ENCODE assay signal across 22 mouse cellular contexts in the genomic region with DNA sequence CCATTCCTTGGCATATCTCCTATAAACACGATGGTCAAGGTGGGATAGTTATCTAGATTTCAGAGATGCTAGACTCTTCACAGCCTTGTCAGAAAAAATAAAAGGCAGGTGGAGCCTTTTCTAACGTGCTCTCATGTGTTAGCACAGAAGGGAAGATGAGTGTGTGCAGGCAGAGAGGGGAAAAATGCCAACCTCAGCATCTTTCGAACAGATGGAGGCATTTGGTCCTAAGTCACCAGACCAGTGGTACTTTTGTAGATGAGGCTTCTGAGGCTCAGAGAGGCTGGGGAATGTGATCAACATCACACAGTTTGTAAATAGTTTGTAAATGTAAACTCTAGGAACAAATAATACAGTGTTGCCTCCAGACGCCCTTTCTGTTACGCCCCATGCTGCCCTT. TPM values are rescaled to one million over a fixed set of nuclear protein-coding genes. Genes with fewer than 3 reads are reported as not detected.
A peak's percentile ranks its signal among the peaks of the same experiment; 100 is the strongest.
DNase-seq lines count a peak whose midpoint lies in the region; ATAC-seq and TF ChIP-seq lines count a peak whose summit lies in the region.
"Had no signal": no experiment of that assay in that cellular context is flagged by ENCODE, and none has a peak within 500 bp of the region (broad histone marks: within the 10 kb centered on the region; RNA-seq: fewer than 3 reads in every experiment).

No protein-coding gene starts in this region.

- TF ChIP-seq EP300 in CH12.LX (IDR thresholded peaks at IDR 0.05; ENCODE audit: low read length): no peak
- no peak for TF ChIP-seq EP300 in stomach, postnatal 0 days (optimal IDR thresholded peaks at IDR 0.05)

- dilution Hi-C loops in CH12.LX (cut with MboI; ENCODE audit: extremely low pct_ligation_motif_present, extremely low pct_unique_long_range_greater_than_20kb, low sequenced_read_pairs): loop anchor here (25.0 kb wide), 1 partner anchor 450 kb away; no protein-coding TSS in a partner anchor

- H3K4me1 ChIP-seq in CH12.LX (ENCODE audit: control insufficient read depth in 1 of 2, insufficient read depth in 2 of 2): peaks cover 0 to 13% of the 10 kb centered on the region in 2 experiments; a peak in 3 of 4 replicates
- H3K4me1 ChIP-seq in stomach, postnatal 0 days (replicated peaks; ENCODE audit: control insufficient read depth, insufficient read depth): no peaks in the 10 kb centered on the region
- H3K4me1 ChIP-seq: embryonic facial prominence, embryonic 12.5 days; forebrain, embryonic 15.5 days had no signal

- in situ Hi-C loops in CH12.LX (cut with MboI; ENCODE audit: low pct_ligation_motif_present, low pct_unique_long_range_greater_than_20kb, low sequenced_read_pairs): no loop called here

- no peak overlapping the region for H3K9ac ChIP-seq in CH12.LX (ENCODE audit: insufficient read depth, low read depth)
- H3K9ac ChIP-seq in stomach, postnatal 0 days (ENCODE audit: low read length): no peak overlapping the region
- H3K9ac ChIP-seq: embryonic facial prominence, embryonic 12.5 days; forebrain, embryonic 13.5 days; forebrain, embryonic 15.5 days; forebrain, postnatal 0 days had no signal

- H3K79me2 ChIP-seq in CH12.LX (replicated peaks; ENCODE audit: control insufficient read depth, extremely low read depth, insufficient read depth, poor library complexity, severe bottlenecking): no peaks in the 10 kb centered on the region

- TF ChIP-seq POLR2A in CH12.LX (IDR thresholded peaks at IDR 0.05; ENCODE audit: low read depth, low read length): no peak

- no peaks in the 10 kb centered on the region for H3K27me3 ChIP-seq in CH12.LX (replicated peaks)
- no peaks in the 10 kb centered on the region for H3K27me3 ChIP-seq in stomach, postnatal 0 days (ENCODE audit: control insufficient read depth, insufficient read depth, low read length)
- H3K27me3 ChIP-seq: embryonic facial prominence, embryonic 12.5 days; forebrain, embryonic 13.5 days; forebrain, embryonic 15.5 days; Patski had no signal

- H3K9me3 ChIP-seq in CH12.LX (replicated peaks; ENCODE audit: low read length): no peaks in the 10 kb centered on the region
- H3K9me3 ChIP-seq in stomach, postnatal 0 days (ENCODE audit: control insufficient read depth, low read length): no peaks in the 10 kb centered on the region
- H3K9me3 ChIP-seq: embryonic facial prominence, embryonic 10.5 days; embryonic facial prominence, embryonic 12.5 days; forebrain, embryonic 13.5 days; forebrain, embryonic 15.5 days; G1E had no signal

- H3K4me2 ChIP-seq in CH12.LX (ENCODE audit: insufficient read depth, low read depth, poor library complexity, severe bottlenecking): no peak overlapping the region
- H3K4me2 ChIP-seq in stomach, postnatal 0 days (replicated peaks; ENCODE audit: low read depth): no peak overlapping the region
- H3K4me2 ChIP-seq: embryonic facial prominence, embryonic 12.5 days; forebrain, embryonic 13.5 days; forebrain, embryonic 15.5 days had no signal

- ATAC-seq in stomach, postnatal 0 days (ENCODE audit: low FRiP score, low TSS enrichment): no peak
- ATAC-seq: activated CD4-positive, CD25-positive, alpha-beta regulatory T cell, adult 4 months; CD4-positive, CD25-positive, alpha-beta regulatory T cell, adult 4 months; forebrain, embryonic 13.5 days; forebrain, embryonic 15.5 days; forebrain, postnatal 0 days; Patski had no signal

- no peak overlapping the region for H3K4me3 ChIP-seq in CH12.LX (replicated peaks in 1 of 3; ENCODE audit: low read depth in 2 of 3, low read length in 2 of 3, poor library complexity in 1 of 3)
- no peak overlapping the region for H3K4me3 ChIP-seq in stomach, postnatal 0 days (ENCODE audit: low read depth, low read length)
- H3K4me3 ChIP-seq: embryonic facial prominence, embryonic 10.5 days; embryonic facial prominence, embryonic 12.5 days; forebrain, embryonic 13.5 days; forebrain, embryonic 15.5 days had no signal

- DNase-seq in cerebellum, postnatal 10 days: peak; percentile 58 to 61
- no peak for DNase-seq in cerebellum, adult 9-10 months
- DNase-seq in CH12.LX (ENCODE audit: extremely low read depth) (no peak), liver (no peak)
- DNase-seq in stomach, postnatal 0 days (ENCODE audit: low spot score): no peak
- DNase-seq: adrenal gland, adult 8-10 months; adrenal gland, postnatal 14 days; adrenal gland, postnatal 36 days; B cell, adult 2 months; cerebellum, adult 11-12 months; cerebellum, adult 2 months; cerebellum, adult 9-11 months; cerebellum, postnatal 25 days had no signal

- TF ChIP-seq RAD21 in CH12.LX (IDR thresholded peaks at IDR 0.05; ENCODE audit: low read depth, low read length): no peak

- no peaks in the 10 kb centered on the region for H3K36me3 ChIP-seq in CH12.LX (replicated peaks in 1 of 2; ENCODE audit: control insufficient read depth in 1 of 2, insufficient read depth in 1 of 2, low read length in 1 of 2)
- H3K36me3 ChIP-seq in stomach, postnatal 0 days (ENCODE audit: control insufficient read depth, insufficient read depth, low read length): no peaks in the 10 kb centered on the region
- H3K36me3 ChIP-seq: embryonic facial prominence, embryonic 10.5 days; embryonic facial prominence, embryonic 12.5 days; forebrain, embryonic 15.5 days; G1E had no signal

- TF ChIP-seq CTCF in CH12.LX (conservative IDR thresholded peaks at IDR 0.05 in 1 of 2, IDR thresholded peaks at IDR 0.05 in 1 of 2; ENCODE audit: low read depth in 2 of 2, low read length in 2 of 2): no peak
- TF ChIP-seq CTCF in stomach, postnatal 0 days (IDR thresholded peaks at IDR 0.05; ENCODE audit: low read depth): no peak

- WGBS in stomach, postnatal 0 days: 62% methylated on average over 5 of the region's 5 CpGs

- H3K27ac ChIP-seq in CH12.LX (ENCODE audit: insufficient read depth, low read depth): no peak overlapping the region
- 0 out of 2 replicates have a peak overlapping the region, but pooled peaks have one; percentile 4 for H3K27ac ChIP-seq in stomach, postnatal 0 days (replicated peaks)
- H3K27ac ChIP-seq: embryonic facial prominence, embryonic 12.5 days; forebrain, embryonic 13.5 days; forebrain, embryonic 15.5 days had no signal

TF ChIP-seq in CH12.LX, 34 proteins besides CTCF, POLR2A, EP300 and RAD21:
- TF ChIP-seq MAFK (IDR thresholded peaks at IDR 0.05; ENCODE audit: insufficient replicate concordance, low read length): peak; percentile 80
- no peak for TF ChIP-seq JUN (IDR thresholded peaks at IDR 0.05; ENCODE audit: insufficient read depth, low read depth, low read length)

RNA-seq across cellular contexts. Expression of gene Ankrd55, which starts 50.9 kb away (rescaled TPM):
- total RNA-seq in CH12.LX (2012; rRNA removed) (2.2 TPM in 2 replicates), CH12.LX (2014; rRNA removed) (1.1 TPM in 2 replicates)
- 1.1 and 1.3 TPM in 2 replicates for polyA plus RNA-seq in CH12.LX (2012; ENCODE audit: insufficient read length, low read depth)
- 0.08 and 0.33 TPM in 2 replicates for polyA plus RNA-seq in stomach, postnatal 0 days (2015; fragmentation: Nextera tagmentation; extraction: Ambion mirVana)
- polyA plus RNA-seq: G1E had no signal

Comparison
In these comparisons a context has a peak if more than half of its experiments do, and no peak if none do; other contexts are left out.
1. DNase-seq: peak in cerebellum, postnatal 10 days (2 of 2); none in cerebellum, adult 9-10 months (single experiment), CH12.LX (single experiment), stomach, postnatal 0 days (single experiment) and liver (single experiment).